Mouse (Mus musculus) urinary bladder, adult 2 months (tissue): Measurements from ENCODE around the gene Pard3b. TPM values are rescaled to one million over a fixed set of nuclear protein-coding genes. Genes with fewer than 3 reads are reported as not detected.

Source experiments
- DNase-seq: peaks from one replicate; pipeline ENCODE4 v3.0.0; 2022; ENCODE audit warnings: low spot score
- polyA plus RNA-seq: library from polyadenylated mRNA; depleted of rRNA; stranded (reverse); fragments of >200 nt; gene quantifications from 2 replicates; pipeline ENCODE4 v1.2.3, GENCODE M21; 2012

Gene Pard3b
- polyA plus RNA-seq, 1 experiment, result 10.2 TPM

- DNase-seq, result no peak
These were observed 112.4 kb downstream of the Pard3b start for GRCm38 (mm10) chr1:61751008-61751407.

DNA sequence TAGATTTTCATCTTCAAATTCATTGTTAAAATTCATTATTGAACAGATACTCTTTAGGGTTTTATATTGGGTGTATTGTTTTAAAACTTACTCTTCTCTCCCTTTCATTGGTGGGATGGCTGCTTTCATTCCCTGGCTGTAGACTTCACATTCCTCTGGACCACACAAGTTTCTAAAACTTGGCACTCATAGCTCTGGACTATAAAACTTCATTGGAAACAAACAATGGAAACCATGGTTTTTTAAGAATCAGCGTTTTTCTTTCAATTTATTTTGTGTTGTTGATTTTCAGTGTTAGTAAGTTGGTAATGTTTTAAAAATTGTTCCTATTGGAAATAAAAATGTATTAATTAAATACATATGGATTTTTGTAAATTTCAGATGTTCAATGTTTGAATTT, 118.1 kb downstream of the Pard3b start:
- DNase-seq, result no peak

DNA sequence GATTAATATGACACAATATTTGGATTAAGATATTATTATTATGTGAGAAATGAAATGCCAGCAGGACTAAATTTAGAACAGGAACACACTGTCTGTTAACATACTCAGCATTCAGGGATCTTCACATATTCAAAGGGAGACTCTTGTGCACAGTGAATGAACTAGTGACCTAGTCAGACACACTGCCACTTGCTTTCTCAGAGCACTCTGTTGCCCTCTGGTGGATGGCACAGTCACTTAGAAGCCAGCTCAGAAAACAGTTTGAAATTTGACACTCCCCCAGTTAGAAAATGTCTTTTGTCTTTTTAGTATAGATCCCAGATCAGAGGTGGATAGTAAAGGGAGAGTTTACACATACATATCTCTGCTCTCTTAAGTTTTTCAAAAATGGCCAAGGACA, 132.6 kb downstream of the Pard3b start:
- no peak for DNase-seq

GRCm38 (mm10) chr1:61778731-61779130, 140.1 kb downstream of the Pard3b start:
- DNase-seq, result no peak

DNA sequence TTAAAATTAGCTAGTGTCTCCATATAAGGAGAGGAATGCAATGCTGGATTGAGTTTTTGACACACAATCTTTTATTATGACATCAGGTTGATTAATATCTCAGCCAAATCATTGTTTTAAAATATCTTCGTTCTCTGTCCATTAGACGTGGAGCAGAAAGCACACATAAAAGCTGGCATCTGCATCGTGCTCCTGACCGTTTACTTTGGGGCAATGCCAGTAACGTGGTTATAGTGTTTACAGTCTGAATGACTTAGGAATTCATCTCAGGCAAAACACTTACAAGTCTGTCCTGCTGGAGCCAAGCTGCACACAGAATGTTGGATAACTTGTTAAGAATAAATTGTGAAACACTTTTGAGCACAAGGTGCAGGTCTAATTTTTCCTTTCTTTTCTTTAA, 141.3 kb downstream of the Pard3b start:
- no peak for DNase-seq

DNA sequence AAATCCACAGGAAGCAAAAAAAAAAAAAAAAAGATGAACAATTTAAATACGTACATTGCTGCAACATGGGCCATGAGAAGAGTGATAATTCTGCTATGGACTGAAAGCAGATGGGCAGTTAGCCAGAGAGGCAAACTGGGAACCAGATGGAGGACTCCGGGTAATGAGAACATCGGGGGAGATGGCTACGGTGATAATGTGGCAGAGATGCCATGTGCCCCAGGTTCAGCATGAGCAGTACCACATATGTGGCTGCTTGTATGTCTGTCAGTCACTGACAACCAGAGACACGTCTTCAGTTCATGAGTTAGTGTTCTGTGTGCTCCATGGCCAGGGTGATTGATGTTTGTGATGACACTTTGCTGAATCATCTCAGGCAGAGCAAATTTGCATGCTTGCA, 157.7 kb downstream of the Pard3b start:
- no peak for DNase-seq

DNA sequence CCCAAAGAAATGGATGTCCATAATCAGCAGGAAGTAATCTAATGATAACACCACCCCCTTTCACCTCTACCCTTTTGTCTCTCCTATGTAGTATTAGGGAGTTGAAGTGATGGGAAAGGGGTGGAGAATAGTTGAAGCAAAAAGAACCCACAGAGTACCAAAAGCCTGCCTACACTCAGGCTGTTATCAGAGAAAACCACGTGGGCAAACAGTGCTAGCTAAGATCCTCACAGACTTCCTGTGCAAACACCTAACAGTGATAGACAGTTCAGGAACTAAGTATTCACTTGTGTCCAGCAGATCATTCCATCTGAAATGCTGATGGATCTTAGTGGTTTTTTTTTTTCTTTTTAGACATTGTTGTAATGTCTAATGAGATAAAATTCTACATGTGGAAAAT, 181.6 kb downstream of the Pard3b start:
- no peak for DNase-seq

DNA sequence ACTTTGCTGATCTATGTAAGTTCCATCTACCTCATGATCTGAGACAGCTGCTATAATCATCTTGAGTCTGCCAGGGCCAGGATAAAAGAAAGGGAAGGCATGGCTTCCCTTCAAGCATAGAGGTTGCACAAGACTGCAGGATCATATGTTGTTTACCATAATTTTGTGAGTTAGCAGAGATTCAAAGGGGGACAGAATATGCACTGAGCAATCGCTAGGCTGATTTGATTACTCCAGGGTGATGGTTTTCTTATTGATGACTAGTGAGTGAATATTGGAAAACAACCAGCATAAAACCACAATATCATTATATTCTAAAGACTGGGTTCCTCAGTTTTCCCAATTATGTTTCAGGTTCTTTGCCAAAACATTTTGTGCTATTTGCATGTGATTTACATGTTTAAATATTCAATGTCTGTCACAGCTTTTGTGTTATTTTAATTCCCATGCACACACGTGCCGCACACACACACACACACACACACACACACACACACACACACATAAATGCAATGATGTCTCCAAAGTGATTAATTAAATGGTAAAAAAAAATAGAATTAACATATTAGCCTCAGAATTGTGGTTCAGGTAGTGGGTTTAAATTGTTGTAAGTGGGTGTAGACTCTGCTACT, 187.1 kb downstream of the Pard3b start:
- no peak for DNase-seq

DNA sequence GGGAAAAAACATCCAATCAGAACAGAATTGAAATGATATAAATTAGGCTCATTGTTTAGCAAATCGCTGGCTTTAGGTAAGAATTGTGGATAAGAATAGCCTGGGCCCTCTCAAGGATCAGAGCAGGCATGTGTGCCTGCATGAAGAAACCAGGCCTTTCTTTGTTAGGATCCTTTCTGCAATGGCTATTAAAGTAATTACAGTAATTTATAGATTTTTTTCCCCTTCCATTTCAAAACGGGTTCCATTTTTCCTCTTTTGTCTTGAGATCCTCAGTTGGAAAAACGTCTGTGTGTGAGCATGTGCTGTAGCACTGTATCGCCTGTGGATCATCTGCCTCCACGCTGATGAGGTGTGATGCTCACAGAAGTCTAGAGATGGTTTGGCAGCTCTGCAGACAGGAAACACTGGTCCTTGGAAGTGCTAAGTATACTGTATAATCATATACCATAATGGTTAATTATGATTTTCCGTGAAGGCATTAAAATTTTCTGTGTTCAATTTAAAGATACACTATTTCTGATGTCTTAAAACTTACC, 198.5 kb downstream of the Pard3b start:
- DNase-seq, result no peak

DNA sequence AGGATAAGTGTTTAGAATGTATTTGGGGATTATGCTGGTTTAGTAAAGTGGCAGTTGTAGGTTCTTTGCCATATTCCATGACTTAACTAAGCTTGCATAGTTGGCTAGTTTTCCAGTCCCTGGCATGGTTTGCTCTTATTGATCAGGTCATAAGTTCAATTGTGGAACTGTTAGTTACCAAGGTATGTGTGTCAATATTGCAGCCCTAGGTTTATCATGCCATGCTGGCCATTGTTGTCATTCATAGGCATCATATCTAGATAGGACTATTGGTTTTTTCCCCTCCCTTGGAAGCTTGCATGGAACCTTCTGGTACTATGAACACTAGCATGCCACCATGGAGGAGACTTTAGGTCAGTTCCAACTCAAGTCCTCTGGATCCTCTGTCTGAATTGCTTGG, 208.0 kb downstream of the Pard3b start:
- DNase-seq, result no peak

GRCm38 (mm10) chr1:61849029-61849714, 210.5 kb downstream of the Pard3b start:
- DNase-seq, result no peak

DNA sequence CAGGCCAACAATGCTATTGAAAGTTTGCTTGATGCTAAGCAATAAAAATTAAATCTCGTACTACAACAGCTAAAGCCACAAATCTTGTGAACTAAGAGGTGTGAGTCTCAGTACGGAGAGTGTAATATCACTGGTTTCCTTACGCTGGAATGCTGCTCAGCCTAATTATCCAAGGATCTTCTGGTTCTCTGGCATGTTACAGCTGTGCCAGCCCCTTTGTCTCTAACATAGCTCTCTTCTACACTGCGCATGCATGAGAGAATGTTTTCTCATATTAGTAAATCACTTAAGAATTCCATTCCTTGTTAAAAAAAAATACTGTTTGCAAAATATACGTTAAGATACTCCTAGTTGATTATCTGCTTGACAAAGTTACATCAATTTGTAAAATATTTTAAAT, 211.8 kb downstream of the Pard3b start:
- DNase-seq, result no peak

- DNase-seq, result no peak
These were observed 212.6 kb downstream of the Pard3b start for GRCm38 (mm10) chr1:61851176-61851575.

DNA sequence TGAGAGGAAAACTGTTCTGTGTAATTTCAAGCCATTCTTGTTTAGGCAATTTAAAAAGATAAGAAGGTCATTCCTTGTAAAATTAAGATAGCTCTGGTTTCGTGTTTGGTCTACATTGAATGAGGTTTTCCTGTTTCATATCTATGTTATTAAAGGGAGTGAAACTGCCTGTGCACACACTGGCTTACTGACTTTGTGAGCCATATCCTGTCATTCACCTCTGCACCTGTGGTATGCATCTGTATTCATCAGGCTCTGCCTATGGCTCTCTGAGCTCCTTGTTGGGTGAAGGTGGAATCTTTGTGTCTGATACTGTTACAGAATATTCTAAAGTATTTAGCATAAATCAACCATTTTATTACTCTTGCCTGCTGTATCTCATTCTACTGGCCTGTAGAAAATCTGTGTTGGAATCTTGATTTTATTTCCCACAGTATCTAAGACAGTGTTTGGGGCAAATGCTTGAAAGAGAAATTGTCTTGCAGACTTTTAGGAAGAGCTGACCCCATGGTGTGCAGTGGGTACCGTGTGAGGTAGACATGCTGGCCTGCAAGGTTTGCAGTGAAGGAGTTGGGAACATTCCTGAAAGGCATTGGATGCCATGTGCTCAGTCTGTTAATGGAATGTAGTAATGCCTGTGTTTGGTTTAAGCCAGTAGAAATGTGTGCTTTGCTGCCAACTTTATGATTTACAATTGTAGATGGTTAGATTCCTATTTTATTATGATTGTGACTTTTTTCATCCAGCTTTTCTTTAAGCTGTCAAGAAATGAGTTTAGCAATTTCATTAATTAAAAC, 228.9 kb downstream of the Pard3b start:
- no peak for DNase-seq

- no peak for DNase-seq
These were observed 236.3 kb downstream of the Pard3b start for GRCm38 (mm10) chr1:61874875-61875274.

DNA sequence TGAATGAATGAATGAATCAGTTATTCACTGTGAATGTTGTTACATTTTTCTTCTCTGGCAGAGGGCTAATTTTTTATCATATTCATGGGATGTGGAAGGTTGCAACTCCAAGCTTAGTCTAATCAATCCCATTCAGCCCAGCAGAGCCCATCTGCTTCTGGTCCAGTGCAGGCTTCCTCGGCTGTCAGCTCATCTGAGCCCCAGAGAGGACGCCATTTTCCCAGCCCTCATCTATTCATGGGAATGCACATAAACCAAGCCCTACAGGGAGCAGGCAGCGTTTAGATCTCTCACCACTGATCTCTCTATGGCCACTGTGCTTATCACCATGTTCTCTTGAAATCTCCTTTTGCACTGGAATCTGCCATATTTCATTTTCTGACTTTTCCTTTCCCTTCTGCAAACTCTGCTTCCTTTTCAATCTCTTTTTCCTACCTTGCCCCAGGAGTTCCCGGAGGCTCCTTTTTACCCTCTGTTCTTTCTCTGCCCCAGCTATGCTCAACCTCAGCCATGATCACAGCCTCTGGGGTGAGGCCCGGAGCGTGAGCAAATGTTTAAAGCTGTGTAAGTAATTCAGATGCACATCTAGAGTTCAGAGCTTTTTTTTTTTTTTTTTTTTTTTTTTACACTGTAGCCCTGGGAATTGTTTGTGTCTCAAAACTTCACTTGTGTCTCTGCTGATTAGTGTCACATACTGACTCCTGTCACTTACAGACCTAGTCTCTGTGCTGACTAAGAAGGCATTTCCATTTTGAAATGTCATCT, 241.3 kb downstream of the Pard3b start:
- no peak for DNase-seq

DNA sequence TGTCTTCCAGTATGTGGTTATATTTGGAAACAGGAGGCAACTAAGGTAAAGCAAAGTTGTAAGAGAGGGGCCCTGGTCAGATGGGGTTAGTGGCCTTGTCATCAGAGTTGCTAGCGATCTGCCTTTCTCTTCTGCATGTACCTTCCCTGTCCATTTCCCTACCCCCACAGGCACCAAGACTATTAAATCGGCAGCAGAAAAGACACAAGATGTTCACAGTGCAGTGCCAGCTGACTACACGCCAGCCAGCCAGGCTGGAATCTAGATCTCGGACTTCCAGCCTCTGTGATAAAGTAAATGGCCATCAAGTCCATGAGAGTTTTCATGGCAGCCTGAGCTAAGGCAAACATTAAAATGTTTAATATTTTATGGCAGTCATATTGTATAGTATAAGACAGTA, 257.4 kb downstream of the Pard3b start:
- DNase-seq, result no peak

DNA sequence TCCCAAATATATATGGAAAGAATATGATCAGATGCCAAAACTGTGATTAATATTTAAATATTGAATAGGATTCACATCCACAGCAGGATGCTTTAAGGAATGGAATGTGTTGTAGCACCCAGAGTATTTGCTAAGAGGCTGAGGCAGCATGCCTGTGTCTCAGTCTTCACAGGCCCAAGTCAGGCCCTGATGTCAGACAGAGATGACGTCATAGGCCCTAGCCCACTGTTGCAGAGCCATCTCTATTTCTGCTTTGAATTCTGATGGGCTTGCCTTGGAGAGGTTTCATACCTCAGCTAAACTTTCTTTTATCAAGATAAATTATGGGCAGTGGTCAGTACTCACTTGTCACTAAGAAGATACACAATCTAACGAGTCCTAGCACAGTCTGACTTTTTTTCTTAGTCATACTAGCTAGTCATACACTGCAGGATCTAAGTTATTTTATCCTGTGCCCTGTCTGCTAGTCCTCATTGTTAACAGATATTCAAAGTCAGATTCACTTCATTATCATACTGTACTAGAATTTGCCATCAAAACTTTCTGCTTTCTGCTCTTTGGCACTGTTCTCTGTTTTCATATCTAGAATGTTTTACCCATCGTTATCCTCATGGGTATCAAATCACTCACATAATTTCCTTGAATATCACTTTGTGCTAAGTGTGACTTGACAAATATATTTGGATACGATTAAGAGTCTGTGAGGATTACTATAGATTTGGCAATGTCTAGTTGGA, 264.8 kb downstream of the Pard3b start:
- no peak for DNase-seq

GRCm38 (mm10) chr1:61904036-61904435, 265.4 kb downstream of the Pard3b start:
- no peak for DNase-seq

DNA sequence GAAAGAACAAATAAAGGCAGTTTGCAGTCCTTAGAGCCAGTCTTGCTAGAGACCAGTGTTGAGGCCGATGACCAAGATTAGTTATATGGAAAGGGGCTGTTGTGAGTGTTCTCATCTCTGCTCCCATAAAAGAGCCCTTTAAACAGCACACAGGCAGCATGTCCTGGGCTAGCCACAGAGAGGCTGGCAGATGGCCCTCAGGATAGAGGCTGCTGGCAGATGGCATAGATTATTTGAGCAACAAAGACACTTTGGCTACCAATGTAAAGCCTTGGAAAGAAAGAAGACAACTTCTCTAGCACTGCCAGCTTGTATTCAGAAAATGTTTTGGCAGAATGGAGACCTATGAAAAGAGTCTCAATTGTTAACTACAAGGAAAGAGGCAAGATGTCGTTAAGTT, 274.3 kb downstream of the Pard3b start:
- DNase-seq, result no peak

DNA sequence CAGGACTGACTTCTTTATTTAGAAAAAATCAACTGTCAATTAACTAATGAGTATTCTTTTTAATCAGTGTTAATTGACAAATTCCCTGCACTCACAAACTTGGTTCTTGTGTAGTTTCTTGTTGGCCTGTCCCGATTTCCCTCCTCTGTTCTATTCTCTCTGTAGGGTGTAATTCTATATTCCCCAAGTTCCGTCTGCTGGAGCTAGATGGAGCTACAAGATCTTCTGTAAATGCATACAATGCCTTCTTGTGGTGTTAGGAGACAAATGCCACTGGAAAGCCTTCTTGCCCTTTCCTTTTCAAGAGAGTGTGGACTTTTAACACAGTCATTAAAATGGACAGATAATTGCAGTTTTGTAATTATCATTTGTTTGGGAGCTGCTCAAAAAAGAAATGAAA, 286.3 kb downstream of the Pard3b start:
- no peak for DNase-seq
